Comparison of ENCODE assay signal across 8 mouse cellular contexts in the genomic region with DNA sequence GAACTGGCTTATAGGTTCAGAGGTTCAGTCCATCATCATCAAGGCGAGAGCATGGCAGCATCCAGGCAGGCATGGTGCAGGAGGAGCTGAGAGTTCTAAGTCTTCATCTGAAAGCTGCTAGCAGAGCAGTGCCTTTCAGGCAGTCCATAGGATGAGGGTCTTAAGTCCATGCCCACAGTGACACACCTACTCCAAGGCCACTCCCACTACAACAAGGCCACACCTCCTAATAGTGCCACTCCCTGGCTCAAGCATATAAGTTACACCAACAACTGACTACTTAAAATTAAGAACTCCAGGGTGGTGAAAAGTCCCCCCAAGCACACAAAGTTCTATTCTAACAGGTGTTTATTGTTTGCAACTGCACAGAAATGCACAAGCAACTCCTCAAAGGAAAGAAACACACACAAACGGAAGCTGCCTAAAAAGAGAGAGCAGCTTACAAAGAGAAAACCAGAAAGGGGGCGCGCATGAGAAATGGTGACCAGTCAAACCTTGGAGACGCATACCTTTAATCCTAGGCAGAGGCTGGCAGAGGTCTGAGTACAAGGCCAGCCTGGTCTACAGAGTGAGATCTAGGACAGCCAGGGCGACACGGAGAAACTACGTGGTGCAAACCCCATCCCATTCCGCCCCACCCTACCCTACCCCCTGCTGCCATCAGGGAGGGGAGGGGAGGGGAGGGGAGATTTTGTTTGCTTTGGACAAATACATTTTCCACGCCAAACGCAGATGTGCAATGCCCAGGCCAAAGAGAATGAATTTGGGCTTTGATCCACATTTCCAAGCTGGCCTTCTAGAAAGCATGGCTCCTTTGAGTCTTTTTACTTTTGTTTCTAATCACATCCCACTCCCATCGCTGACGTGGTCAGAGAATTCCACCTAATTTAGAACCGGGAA. TPM values are rescaled to one million over a fixed set of nuclear protein-coding genes. Genes with fewer than 3 reads are reported as not detected.
DNase-seq lines count a peak whose midpoint lies in the region; ATAC-seq lines count a peak whose summit lies in the region.

No protein-coding gene starts in this region.

- intact Hi-C loops in heart, postnatal 10 days (cut with DNase I), result loop anchor here (10.0 kb wide), 1 partner anchor 84 kb away; no protein-coding TSS in a partner anchor

- H3K27ac ChIP-seq in limb, embryonic 13.5 days, result peak overlapping the region; percentile 79
- no peak overlapping the region for H3K27ac ChIP-seq in midbrain, embryonic 12.5 days (replicated peaks)

- peak; percentile 68 for ATAC-seq in limb, embryonic 13.5 days (ENCODE audit: low FRiP score, low read depth)
- ATAC-seq in midbrain, embryonic 12.5 days (ENCODE audit: low FRiP score, low read depth), result peak; percentile 35; the same call in 1 of the 2 replicates

- 6% methylated on average over 14 of the region's 14 CpGs for WGBS in limb, embryonic 13.5 days
- WGBS in midbrain, embryonic 12.5 days, result 6% methylated on average over 14 of the region's 14 CpGs

- H3K4me1 ChIP-seq in limb, embryonic 13.5 days, result peaks cover 22% of the 10 kb centered on the region
- peaks cover 14% of the 10 kb centered on the region; the same call in 1 of the 2 replicates for H3K4me1 ChIP-seq in midbrain, embryonic 12.5 days

- H3K9ac ChIP-seq in limb, embryonic 13.5 days, result peak overlapping the region; percentile 87
- H3K9ac ChIP-seq in midbrain, embryonic 12.5 days (replicated peaks), result peak overlapping the region; percentile 68

- H3K9me3 ChIP-seq in limb, embryonic 13.5 days, result no peaks in the 10 kb centered on the region
- H3K9me3 ChIP-seq in midbrain, embryonic 12.5 days, result no peaks in the 10 kb centered on the region

- H3K4me3 ChIP-seq in limb, embryonic 13.5 days, result peak overlapping the region; percentile 74
- H3K4me3 ChIP-seq in midbrain, embryonic 12.5 days, result peak overlapping the region; percentile 59

- H3K4me2 ChIP-seq in limb, embryonic 13.5 days (replicated peaks), result peak overlapping the region; percentile 81
- peak overlapping the region; percentile 97 for H3K4me2 ChIP-seq in midbrain, embryonic 12.5 days (replicated peaks)

- peak; percentile 22 for DNase-seq in urinary bladder, postnatal 14 days (ENCODE audit: low spot score)
- DNase-seq in urinary bladder, postnatal 10 days (ENCODE audit: low spot score), result no peak
- DNase-seq in embryo, embryonic 9.5 days (ENCODE audit: extremely low spot score), result peak; percentile 62
- peak; percentile 25 to 47 for DNase-seq in heart, postnatal 10 days
- DNase-seq in thymus, postnatal 36 days, result peak; percentile 17 to 18
- no peak for DNase-seq in frontal cortex, postnatal 36 days (ENCODE audit: low spot score in 2 of 2)

- peaks cover 15% of the 10 kb centered on the region for H3K36me3 ChIP-seq in limb, embryonic 13.5 days
- no peaks in the 10 kb centered on the region for H3K36me3 ChIP-seq in midbrain, embryonic 12.5 days

- H3K27me3 ChIP-seq in limb, embryonic 13.5 days, result 0 out of 2 replicates have a peak, but pooled peaks cover 2% of the 10 kb centered on the region
- peaks cover 30% of the 10 kb centered on the region for H3K27me3 ChIP-seq in midbrain, embryonic 12.5 days

RNA-seq across cellular contexts. Expression of gene Fam114a1, which starts 0.7 kb away (rescaled TPM):
- total RNA-seq in heart, postnatal 10 days (2021), result 10 to 100 TPM; 28.2 to 39.4 TPM
- polyA plus RNA-seq in limb, embryonic 13.5 days (2015; fragmentation: Nextera tagmentation; extraction: Ambion mirVana), result 59.2 and 62.9 TPM in 2 replicates
- polyA plus RNA-seq in midbrain, embryonic 12.5 days (2016; fragmentation: Nextera tagmentation; extraction: Ambion mirVana), result 15.3 and 21.1 TPM in 2 replicates

RNA-seq across cellular contexts. Expression of gene Tlr6, which starts 9.3 kb away (rescaled TPM):
- 1 to 10 TPM; 1.2 to 2.0 TPM for total RNA-seq in heart, postnatal 10 days (2021)
- 0.97 and 1.4 TPM in 2 replicates for polyA plus RNA-seq in limb, embryonic 13.5 days (2015; fragmentation: Nextera tagmentation; extraction: Ambion mirVana)
- 0.58 and 0.70 TPM in 2 replicates for polyA plus RNA-seq in midbrain, embryonic 12.5 days (2016; fragmentation: Nextera tagmentation; extraction: Ambion mirVana)

RNA-seq across cellular contexts. Expression of gene Tlr1, which starts 35.8 kb away (rescaled TPM):
- under 1 TPM; 0.34 to 0.67 TPM for total RNA-seq in heart, postnatal 10 days (2021)
- polyA plus RNA-seq in limb, embryonic 13.5 days (2015; fragmentation: Nextera tagmentation; extraction: Ambion mirVana), result 0.64 and 1.4 TPM in 2 replicates
- 0.50 and 0.63 TPM in 2 replicates for polyA plus RNA-seq in midbrain, embryonic 12.5 days (2016; fragmentation: Nextera tagmentation; extraction: Ambion mirVana)

Comparison
In these comparisons a context has a peak if more than half of its experiments do, and no peak if none do; other contexts are left out.
1. DNase-seq: peak in urinary bladder, postnatal 14 days (single experiment), embryo, embryonic 9.5 days (single experiment), heart, postnatal 10 days (2 of 2) and thymus, postnatal 36 days (2 of 2); none in urinary bladder, postnatal 10 days (single experiment) and frontal cortex, postnatal 36 days (0 of 2).